Mouse (Mus musculus) kidney, postnatal 4 days (tissue): ENCODE results near the gene Fam173a.
A peak's percentile ranks its signal among the peaks of the same experiment; 100 is the strongest.
"Not testable (repeated sequence)": the region's sequence is repeated elsewhere in the genome, so short reads cannot be mapped to it uniquely, and the experiment has no call there.

Experiments
- DNase-seq, 2 experiments: peaks; one replicate each; pipeline ENCODE4 v3.0.0; 2021; ENCODE audit warnings: mixed read lengths in 2 of 2

The Fam173a gene

GRCm38 (mm10) chr17:25757691-25758090, 35.0 kb downstream of the Fam173a start:
- no peak for DNase-seq

- no peak for DNase-seq
Measured at GRCm38 (mm10) chr17:25756378-25757242, 36.1 kb downstream of the Fam173a start.

- DNase-seq: no peak
Measured at GRCm38 (mm10) chr17:25755627-25756377, 36.9 kb downstream of the Fam173a start.

GRCm38 (mm10) chr17:25755086-25755485, 37.6 kb downstream of the Fam173a start:
- no peak for DNase-seq

GRCm38 (mm10) chr17:25754241-25754640, 38.5 kb downstream of the Fam173a start, which contains the start of gene Msln:
Gene Msln, minus strand, starts transcription at chr17:25754378.
- DNase-seq: no peak

- peak; percentile 79 to 82 for DNase-seq
Measured at GRCm38 (mm10) chr17:25751446-25751845, 41.3 kb downstream of the Fam173a start.

GRCm38 (mm10) chr17:25749314-25749713, 43.4 kb downstream of the Fam173a start:
- DNase-seq: no peak

- DNase-seq: no peak
Measured at GRCm38 (mm10) chr17:25748238-25748637, 44.5 kb downstream of the Fam173a start.

GRCm38 (mm10) chr17:25744311-25744710, 48.4 kb downstream of the Fam173a start:
- DNase-seq: no peak

- no peak for DNase-seq
Measured at GRCm38 (mm10) chr17:25743831-25744230, 48.9 kb downstream of the Fam173a start.

GRCm38 (mm10) chr17:25741471-25741870, 51.2 kb downstream of the Fam173a start:
- not testable (repeated sequence) for DNase-seq
